Mouse (Mus musculus) midbrain, embryonic 14.5 days (tissue): ENCODE data around the gene Xxylt1. TPM values are rescaled to one million over a fixed set of nuclear protein-coding genes. Genes with fewer than 3 reads are reported as not detected.

Source experiments
- ATAC-seq: fragments of 200-750 bp; cut with Nextera tagmentation; 2 replicates; pipeline ENCODE4 v1.8.0; 2017; ENCODE audit warnings: moderate number of reproducible peaks, moderate library complexity; ENCODE audit not compliant: low FRiP score, low TSS enrichment
- DNase-seq: peaks from one replicate; pipeline ENCODE4 v3.0.0-alpha.2; 2015
- H3K27ac ChIP-seq: fragments of 300-500 bp; sonication (generic); replicated peaks from 2 replicates; pipeline ENCODE4 v1.5.1; 2014; ENCODE audit warnings: mild to moderate bottlenecking, low read depth, low read length, moderate library complexity
- H3K27me3 ChIP-seq: fragments of 300-500 bp; sonication (generic); 2 replicates; pipeline ENCODE4 v1.6.1; 2014; ENCODE audit warnings: low read length, control low read depth, mixed read lengths; ENCODE audit not compliant: control insufficient read depth, insufficient read depth
- H3K36me3 ChIP-seq: fragments of 300-500 bp; sonication (generic); 2 replicates; pipeline ENCODE4 v1.6.1; 2014; ENCODE audit warnings: low read length, control low read depth; ENCODE audit not compliant: control insufficient read depth, insufficient read depth
- H3K4me1 ChIP-seq: fragments of 300-500 bp; sonication (generic); 2 replicates; pipeline ENCODE4 v1.6.1; 2014; ENCODE audit warnings: mild to moderate bottlenecking, antibody characterized with exemption, low read length, control low read depth; ENCODE audit not compliant: control insufficient read depth, insufficient read depth
- H3K4me2 ChIP-seq: fragments of 300-500 bp; sonication (generic); 2 replicates; pipeline ENCODE4 v1.6.1; 2014; ENCODE audit warnings: mild to moderate bottlenecking, low read length, moderate library complexity
- H3K4me3 ChIP-seq: fragments of 300-500 bp; sonication (generic); replicated peaks from 2 replicates; pipeline ENCODE4 v1.5.1; 2014; ENCODE audit warnings: low read depth, low read length
- H3K9ac ChIP-seq: fragments of 300-500 bp; sonication (generic); replicated peaks from 2 replicates; pipeline ENCODE4 v1.6.1; 2014; ENCODE audit warnings: mild to moderate bottlenecking, low read length, moderate library complexity
- H3K9me3 ChIP-seq: fragments of 300-500 bp; sonication (generic); 2 replicates; pipeline ENCODE4 v1.6.1; 2016; ENCODE audit warnings: low read length, control low read depth, mixed read lengths; ENCODE audit not compliant: control insufficient read depth
- WGBS: fragments of 180-500 bp; shearing (Covaris S2); extraction: QIAGEN DNeasy Blood & Tissue Kit; methylation state at CpG from one replicate; pipeline ENCODE4 v1.1.7; 2014; 5-methylcytosine and 5-hydroxymethylcytosine counted together
- polyA plus RNA-seq: library from polyadenylated mRNA; unstranded; fragments of >200 nt; fragmentation: Nextera tagmentation; extraction: Ambion mirVana; gene quantifications from 2 replicates; pipeline ENCODE4 v1.2.1, GENCODE M21; 2014

Gene Xxylt1
- polyA plus RNA-seq, 1 experiment from 2014 or later = 14.4 TPM

DNA sequence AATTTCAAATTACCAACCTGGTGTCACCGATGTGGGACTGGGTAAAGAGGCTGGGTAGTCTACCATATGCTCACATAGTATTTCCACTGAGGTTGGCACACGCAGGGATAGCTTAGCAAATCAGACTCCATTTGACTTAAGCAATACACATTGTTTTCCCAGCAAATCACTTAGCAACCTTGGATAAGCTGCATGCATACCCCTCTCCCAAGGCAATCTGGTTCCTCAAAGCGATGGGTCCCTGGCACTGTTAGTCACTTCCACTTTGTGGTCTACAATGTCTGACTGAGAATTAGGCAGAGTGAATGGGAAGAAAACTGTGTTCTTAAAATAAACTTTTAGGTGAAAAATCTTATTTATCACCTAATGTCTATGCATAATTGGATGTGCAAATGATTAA is 142.6 kb downstream of the Xxylt1 start:
- Histone ChIP-seq H3K36me3 (no peaks in the 10 kb centered on the region), H3K27ac (no peak overlapping the region), H3K27me3 (no peaks in the 10 kb centered on the region), H3K4me1 (0 out of 2 replicates have a peak, but pooled peaks cover 5% of the 10 kb centered on the region), H3K9me3 (no peaks in the 10 kb centered on the region), H3K4me3 (no peak overlapping the region), H3K4me2 (no peak overlapping the region), H3K9ac (no peak overlapping the region)
- 81% methylated on average over 3 of the region's 3 CpGs for WGBS
- DNase-seq = no peak
- no peak for ATAC-seq

DNA sequence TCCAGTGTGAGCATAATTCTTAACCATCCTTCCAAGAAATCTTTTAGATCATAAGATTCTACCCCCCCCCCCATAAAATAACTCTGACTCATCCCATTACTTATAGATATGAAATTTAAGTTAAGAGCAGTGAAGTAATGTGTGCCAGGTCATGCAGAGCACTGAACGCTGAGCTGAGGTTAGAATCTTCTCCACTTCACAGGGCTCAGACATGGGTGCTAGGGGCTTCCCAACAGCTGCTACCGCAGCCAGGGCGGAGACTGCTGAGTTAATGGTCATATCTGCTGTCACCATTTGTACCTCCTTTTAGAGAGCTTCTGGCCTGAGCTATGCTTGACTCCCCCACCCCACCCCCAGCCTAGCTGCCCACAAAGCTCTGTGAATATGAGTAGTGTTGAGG is 143.6 kb downstream of the Xxylt1 start:
- ATAC-seq = no peak
- WGBS = 92% methylated on average over 3 of the region's 3 CpGs
- Histone ChIP-seq H3K4me3 (no peak overlapping the region), H3K27me3 (no peaks in the 10 kb centered on the region), H3K4me2 (no peak overlapping the region), H3K9ac (no peak overlapping the region), H3K36me3 (no peaks in the 10 kb centered on the region), H3K27ac (no peak overlapping the region), H3K4me1 (0 out of 2 replicates have a peak, but pooled peaks cover 5% of the 10 kb centered on the region), H3K9me3 (no peaks in the 10 kb centered on the region)
- no peak for DNase-seq

DNA sequence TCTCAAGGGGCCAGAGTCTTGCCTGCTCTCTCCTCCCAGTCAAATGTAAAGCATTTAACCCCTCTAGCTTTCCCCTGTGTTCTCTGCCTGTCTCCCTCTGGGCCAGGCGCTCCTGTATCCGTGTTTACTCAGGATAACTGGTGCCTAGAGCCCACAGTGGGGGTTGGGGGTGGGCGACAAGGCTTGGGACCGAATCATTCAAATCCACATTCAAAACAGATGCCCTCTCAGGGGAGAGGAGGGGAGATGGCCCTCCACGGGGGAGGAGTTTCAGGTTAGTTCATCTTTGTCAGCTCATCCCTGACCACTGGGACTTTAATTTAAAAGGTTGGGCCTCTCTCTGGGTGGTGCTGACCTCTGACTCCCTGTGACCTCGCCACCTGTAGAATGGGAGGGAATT is 144.8 kb downstream of the Xxylt1 start:
- no peak for ATAC-seq
- 31% methylated on average over 6 of the region's 6 CpGs for WGBS

DNA sequence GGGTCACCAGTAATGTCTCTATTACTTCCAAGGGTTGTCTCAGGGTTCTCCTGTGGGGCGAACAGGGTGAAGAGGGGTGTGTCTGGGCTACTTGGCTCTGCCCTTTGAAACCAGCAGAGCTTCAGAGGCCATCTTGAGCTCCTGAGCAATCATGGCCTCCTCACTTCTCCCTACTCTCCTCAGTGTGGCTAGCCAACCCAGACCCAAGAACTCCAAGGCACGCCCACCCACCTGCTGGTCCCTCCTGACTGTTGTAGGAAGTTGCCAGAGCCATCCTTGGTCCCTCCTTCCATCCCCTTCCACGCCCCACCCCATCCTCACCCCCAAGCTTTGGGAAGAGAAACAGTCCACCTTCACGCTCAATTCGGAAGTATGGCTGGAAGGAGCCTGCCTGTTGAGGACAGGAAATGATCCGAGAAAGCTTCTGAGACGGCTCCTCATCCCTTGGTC is 145.2 kb downstream of the Xxylt1 start:
- Histone ChIP-seq H3K9me3 (no peaks in the 10 kb centered on the region), H3K36me3 (no peaks in the 10 kb centered on the region), H3K4me2 (no peak overlapping the region), H3K27ac (no peak overlapping the region), H3K4me1 (0 out of 2 replicates have a peak, but pooled peaks cover 5% of the 10 kb centered on the region), H3K4me3 (no peak overlapping the region), H3K9ac (no peak overlapping the region), H3K27me3 (no peaks in the 10 kb centered on the region)
- 86% methylated on average over 7 of the region's 7 CpGs for WGBS
- no peak for DNase-seq
- no peak for ATAC-seq

More for the DNA sequence above, 144.8 kb downstream of the Xxylt1 start:
- Histone ChIP-seq H3K9ac (no peak overlapping the region), H3K36me3 (no peaks in the 10 kb centered on the region), H3K4me3 (no peak overlapping the region), H3K27ac (no peak overlapping the region), H3K9me3 (no peaks in the 10 kb centered on the region), H3K4me1 (0 out of 2 replicates have a peak, but pooled peaks cover 5% of the 10 kb centered on the region), H3K27me3 (no peaks in the 10 kb centered on the region), H3K4me2 (no peak overlapping the region)
- no peak for DNase-seq

DNA sequence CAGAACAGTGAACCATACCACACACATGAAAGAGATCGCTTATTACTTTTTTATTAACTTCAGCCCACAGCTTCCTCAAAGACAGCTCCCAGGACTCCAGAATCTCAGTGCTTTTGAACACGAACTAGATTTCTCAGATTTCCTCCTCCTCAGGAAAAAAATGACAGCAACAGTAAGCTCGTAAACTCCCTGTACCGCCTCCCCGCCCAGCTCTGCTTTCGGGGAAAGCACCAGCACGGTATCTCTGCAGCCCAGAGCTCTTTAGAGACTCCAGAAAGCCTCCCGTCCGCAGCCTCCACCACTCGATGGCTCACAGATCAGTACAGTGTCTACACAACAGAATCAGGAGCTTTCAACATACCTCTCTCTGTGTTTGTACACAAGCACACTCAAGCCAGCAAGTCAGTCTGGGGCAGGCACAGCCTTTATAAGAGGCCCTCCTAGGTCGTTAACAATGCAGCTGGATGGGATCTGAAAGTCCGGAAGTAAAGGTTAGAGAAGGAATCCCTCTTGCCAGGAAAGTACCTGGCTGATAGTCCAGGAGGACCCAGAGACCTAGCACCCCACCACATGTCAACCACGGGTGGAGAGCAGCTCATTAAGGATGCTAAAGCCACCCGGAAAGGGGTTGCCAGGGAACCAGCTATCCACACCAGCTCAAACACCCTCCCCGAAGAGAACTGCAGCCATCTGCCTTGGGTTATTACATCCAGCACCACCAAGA is 146.1 kb downstream of the Xxylt1 start:
- H3K27me3 ChIP-seq = no peaks in the 10 kb centered on the region
- 66% methylated on average over 15 of the region's 15 CpGs for WGBS
- H3K9me3 ChIP-seq = no peaks in the 10 kb centered on the region
- no peak overlapping the region for H3K4me2 ChIP-seq
- no peak overlapping the region for H3K9ac ChIP-seq
- H3K27ac ChIP-seq = no peak overlapping the region
- H3K4me1 ChIP-seq = 0 out of 2 replicates have a peak, but pooled peaks cover 5% of the 10 kb centered on the region
- no peak for ATAC-seq
- no peak for DNase-seq
- H3K4me3 ChIP-seq = no peak overlapping the region
- no peaks in the 10 kb centered on the region for H3K36me3 ChIP-seq

DNA sequence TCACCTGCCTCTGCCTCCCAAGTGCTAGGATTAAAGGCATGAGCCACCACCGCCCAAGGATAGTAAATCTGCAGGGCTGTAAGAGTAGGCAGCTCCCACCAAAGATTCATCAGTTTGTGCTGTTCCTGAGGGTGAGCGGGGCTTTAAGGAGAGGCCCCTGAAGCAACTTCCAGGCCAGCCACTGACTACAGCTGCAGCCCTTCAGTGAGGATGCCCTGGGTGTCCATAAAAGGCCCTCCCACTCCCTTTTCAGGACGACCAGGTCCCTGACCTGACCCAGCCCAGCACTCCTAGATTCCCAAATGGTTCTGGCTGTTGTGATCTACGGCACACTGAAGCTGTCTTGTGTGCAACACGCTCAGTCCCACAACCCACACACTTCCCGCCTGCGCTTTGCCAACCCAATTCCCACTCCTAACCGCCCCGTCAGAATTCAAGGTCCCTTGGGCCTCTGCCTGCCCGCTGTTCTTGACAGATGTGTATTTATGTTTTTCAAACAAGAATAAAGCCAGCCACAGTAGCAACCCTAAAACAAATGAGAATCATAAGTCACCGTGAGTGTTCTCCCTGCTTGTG is 146.9 kb downstream of the Xxylt1 start:
- WGBS = 77% methylated on average over 11 of the region's 11 CpGs
- DNase-seq (no peak), ATAC-seq (no peak)
- H3K4me3 ChIP-seq = no peak overlapping the region
- H3K4me1 ChIP-seq = no peaks in the 10 kb centered on the region
- no peaks in the 10 kb centered on the region for H3K36me3 ChIP-seq
- no peaks in the 10 kb centered on the region for H3K27me3 ChIP-seq
- H3K27ac ChIP-seq = no peak overlapping the region
- no peaks in the 10 kb centered on the region for H3K9me3 ChIP-seq
- no peak overlapping the region for H3K9ac ChIP-seq
- H3K4me2 ChIP-seq = no peak overlapping the region

DNA sequence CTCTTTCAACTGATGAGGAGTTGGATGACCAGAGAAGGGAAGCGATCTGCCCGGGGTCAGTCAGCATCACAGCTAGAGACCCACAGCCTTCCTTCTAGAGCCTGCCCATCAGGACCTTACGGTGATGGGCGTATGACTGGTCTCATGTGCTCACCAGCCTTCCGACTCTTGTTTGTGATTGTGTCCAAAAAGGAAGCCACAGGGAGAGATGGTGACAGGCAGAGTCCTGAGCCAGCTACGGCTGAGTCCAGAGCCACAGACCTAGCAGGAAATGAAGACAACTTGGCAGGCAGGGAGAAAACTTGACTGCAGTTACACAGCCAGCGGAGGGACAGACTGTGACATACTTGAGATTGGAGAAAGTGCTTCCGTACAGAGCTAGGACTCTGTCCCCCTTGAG is 147.9 kb downstream of the Xxylt1 start:
- DNase-seq (no peak), ATAC-seq (no peak)
- no peak overlapping the region for H3K4me2 ChIP-seq
- no peak overlapping the region for H3K4me3 ChIP-seq
- 93% methylated on average over 8 of the region's 8 CpGs for WGBS
- H3K4me1 ChIP-seq = no peaks in the 10 kb centered on the region
- H3K36me3 ChIP-seq = no peaks in the 10 kb centered on the region
- H3K27ac ChIP-seq = no peak overlapping the region
- no peaks in the 10 kb centered on the region for H3K9me3 ChIP-seq
- H3K9ac ChIP-seq = no peak overlapping the region
- no peaks in the 10 kb centered on the region for H3K27me3 ChIP-seq

DNA sequence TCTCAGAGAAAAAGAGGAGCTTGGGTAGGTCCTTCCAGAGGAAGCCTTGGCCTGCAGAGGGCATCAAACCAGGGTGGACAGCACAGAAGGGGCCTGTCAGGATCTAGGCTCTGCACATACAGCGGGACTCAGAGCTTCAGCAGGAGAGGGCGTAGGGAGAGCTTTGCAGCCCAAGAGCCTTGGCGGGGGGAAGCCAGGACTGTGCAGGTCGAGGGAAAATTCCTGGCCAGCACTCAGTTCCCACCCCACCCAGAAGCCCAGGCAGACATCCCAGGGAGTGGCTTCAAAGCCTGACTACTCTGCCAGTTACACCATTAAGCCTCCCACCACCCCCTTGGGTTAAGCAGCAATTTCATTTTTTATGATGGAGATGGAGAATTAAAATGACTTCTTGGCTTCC is 148.4 kb downstream of the Xxylt1 start:
- no peak overlapping the region for H3K4me2 ChIP-seq
- no peaks in the 10 kb centered on the region for H3K27me3 ChIP-seq
- no peak overlapping the region for H3K27ac ChIP-seq
- no peak for DNase-seq
- H3K9ac ChIP-seq = no peak overlapping the region
- 64% methylated on average over 4 of the region's 4 CpGs for WGBS
- H3K9me3 ChIP-seq = no peaks in the 10 kb centered on the region
- ATAC-seq = no peak
- no peaks in the 10 kb centered on the region for H3K36me3 ChIP-seq
- H3K4me1 ChIP-seq = no peaks in the 10 kb centered on the region
- no peak overlapping the region for H3K4me3 ChIP-seq

DNA sequence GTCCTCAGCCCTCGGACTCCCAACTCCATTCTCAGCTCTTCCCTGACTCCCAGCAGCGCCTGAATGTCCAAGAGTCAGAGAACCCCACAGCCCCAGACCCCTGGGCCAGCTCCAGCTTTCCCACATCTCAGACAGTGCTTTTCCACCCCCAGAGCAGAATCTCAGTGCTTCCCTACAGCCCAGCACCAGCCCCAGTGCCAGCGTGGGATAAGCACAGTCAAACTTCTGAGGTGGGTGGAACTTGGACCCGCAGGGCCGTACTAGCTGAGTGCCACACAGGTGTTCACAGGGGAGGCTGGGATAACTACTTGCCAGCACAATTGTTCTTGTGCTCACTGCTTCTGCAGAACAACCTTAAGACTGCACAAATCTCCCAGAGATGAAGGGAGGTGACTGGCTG is 149.0 kb downstream of the Xxylt1 start:
- no peaks in the 10 kb centered on the region for H3K27me3 ChIP-seq
- 87% methylated on average over 5 of the region's 5 CpGs for WGBS
- H3K4me3 ChIP-seq = no peak overlapping the region
- DNase-seq (no peak), ATAC-seq (no peak)
- H3K27ac ChIP-seq = no peak overlapping the region
- no peaks in the 10 kb centered on the region for H3K4me1 ChIP-seq
- H3K9ac ChIP-seq = no peak overlapping the region
- no peaks in the 10 kb centered on the region for H3K9me3 ChIP-seq
- H3K4me2 ChIP-seq = no peak overlapping the region
- H3K36me3 ChIP-seq = no peaks in the 10 kb centered on the region
